Mouse (Mus musculus): ENCODE measurements at regions not wholly inside any gene's neighbourhood (a gene's known extent, or its start where the extent isn't known, plus 50 kb on each side); places are given as distances from the start of the nearest gene placed in this dataset.

- intact Hi-C loops (cut with DNase I) = no loop called here
- DNase-seq = no peak
These were observed 227.4 kb downstream of the Usp25 start for GRCm38 (mm10) chr16:77240876-77241275.

GRCm38 (mm10) chr16:77239176-77239790, 225.8 kb downstream of the Usp25 start:
- no peak for DNase-seq
- intact Hi-C loops (cut with DNase I) = no loop called here

GRCm38 (mm10) chr16:77238358-77239175, 225.1 kb downstream of the Usp25 start:
- DNase-seq = no peak
- intact Hi-C loops (cut with DNase I) = no loop called here

- no peak for DNase-seq
- intact Hi-C loops (cut with DNase I) = no loop called here
These were observed 224.3 kb downstream of the Usp25 start for GRCm38 (mm10) chr16:77237631-77238357.

GRCm38 (mm10) chr16:77237272-77237603, 223.7 kb downstream of the Usp25 start:
- no peak for DNase-seq
- intact Hi-C loops (cut with DNase I) = no loop called here

- DNase-seq = peak; percentile 33 to 41
- intact Hi-C loops (cut with DNase I) = no loop called here
These were observed 223.2 kb downstream of the Usp25 start for GRCm38 (mm10) chr16:77236509-77237271.

- intact Hi-C loops (cut with DNase I) = no loop called here
- no peak for DNase-seq
These were observed 222.5 kb downstream of the Usp25 start for GRCm38 (mm10) chr16:77236021-77236420.

- intact Hi-C loops (cut with DNase I) = no loop called here
- no peak for DNase-seq
These were observed 221.9 kb downstream of the Usp25 start for GRCm38 (mm10) chr16:77235449-77235848.
